Mouse (Mus musculus): ENCODE results near the gene Atg4c. TPM values are rescaled to one million over a fixed set of nuclear protein-coding genes. Genes with fewer than 3 reads are reported as not detected.

The Atg4c gene
- polyA plus RNA-seq, 1 experiment: 29.1 TPM

DNA sequence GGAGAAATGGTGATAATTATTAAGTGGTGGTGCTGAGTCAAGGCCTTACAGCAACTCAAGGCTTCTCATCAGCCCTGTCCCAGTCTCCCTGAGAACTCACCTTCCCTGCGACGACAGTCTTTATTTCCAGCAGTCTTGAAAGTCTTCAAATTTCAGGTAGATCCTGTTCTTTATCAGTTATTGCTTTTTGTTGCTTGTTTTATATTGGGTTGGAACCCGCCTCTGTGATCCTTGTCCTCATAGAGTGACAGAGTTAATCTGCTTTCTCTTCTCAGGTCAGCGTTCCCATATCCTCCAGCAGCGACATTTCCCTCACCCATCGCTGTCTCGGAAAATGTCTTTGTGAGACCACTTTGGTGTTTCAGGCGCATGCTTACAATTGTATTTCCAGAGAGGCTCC is 56.1 kb downstream of the Atg4c start:
- no peak for DNase-seq (ENCODE audit: extremely low spot score in 1 of 2, low spot score in 1 of 2)

DNA sequence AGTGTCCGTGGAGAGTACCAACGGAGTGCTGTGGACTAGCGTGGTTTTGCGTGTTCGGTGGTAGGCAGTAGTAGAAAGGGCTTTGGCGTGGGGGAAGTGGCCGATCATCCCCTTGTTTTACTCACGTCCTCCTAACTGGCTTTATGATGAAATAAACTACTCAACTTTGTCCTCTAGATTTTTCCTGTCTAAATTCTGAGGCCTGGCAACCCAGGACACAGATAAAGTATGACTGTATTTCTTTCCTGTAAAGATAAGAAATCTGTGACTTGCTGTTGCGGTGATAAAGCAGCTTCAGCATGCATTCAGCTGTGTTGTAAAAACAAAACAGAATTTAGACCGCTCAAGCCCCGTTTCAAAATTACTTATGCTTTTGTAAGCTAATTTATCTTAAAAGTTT is 59.2 kb downstream of the Atg4c start:
- DNase-seq (ENCODE audit: extremely low spot score in 1 of 2, low spot score in 1 of 2): no peak

DNA sequence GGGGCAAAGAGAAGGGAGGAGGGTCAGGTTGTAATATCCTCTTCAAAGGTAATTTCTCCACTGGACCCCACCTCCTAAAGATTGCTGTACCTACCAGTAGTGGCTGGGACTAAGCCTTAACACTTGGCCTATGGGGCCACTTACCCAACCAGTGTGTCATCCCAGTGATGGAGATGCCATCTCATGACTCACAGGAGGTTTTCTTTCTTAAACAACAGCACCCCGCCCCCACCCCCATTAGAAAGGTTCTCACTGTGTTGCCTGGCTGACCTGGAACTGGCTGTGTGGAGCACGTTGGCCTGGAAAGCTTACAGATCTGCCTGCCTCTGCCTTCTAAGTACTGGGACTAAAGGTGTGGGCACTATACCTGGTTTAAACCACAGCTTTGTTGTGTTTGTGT is 69.5 kb downstream of the Atg4c start:
- no peak for DNase-seq (ENCODE audit: extremely low spot score in 1 of 2, low spot score in 1 of 2)

DNA sequence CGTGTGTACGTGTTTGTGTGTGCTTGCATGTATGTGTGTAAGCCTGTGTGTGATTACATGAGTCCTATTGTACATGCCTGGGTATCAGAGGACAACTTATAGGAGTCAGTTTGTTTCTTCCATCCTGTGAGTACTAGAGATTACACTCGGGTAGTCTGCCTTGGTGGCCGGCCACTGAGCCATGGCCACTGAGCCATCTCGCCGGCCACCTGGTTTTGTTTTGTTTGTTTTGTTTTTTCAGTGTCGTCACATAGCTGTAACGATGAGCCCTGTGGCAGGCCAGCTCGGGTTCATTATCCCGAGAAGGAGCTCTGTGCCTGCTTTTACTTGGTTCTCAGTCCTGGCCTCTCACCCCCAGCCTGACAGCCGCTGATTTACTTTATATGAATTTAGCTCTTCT is 69.9 kb downstream of the Atg4c start:
- no peak for DNase-seq (ENCODE audit: extremely low spot score in 1 of 2, low spot score in 1 of 2)

DNA sequence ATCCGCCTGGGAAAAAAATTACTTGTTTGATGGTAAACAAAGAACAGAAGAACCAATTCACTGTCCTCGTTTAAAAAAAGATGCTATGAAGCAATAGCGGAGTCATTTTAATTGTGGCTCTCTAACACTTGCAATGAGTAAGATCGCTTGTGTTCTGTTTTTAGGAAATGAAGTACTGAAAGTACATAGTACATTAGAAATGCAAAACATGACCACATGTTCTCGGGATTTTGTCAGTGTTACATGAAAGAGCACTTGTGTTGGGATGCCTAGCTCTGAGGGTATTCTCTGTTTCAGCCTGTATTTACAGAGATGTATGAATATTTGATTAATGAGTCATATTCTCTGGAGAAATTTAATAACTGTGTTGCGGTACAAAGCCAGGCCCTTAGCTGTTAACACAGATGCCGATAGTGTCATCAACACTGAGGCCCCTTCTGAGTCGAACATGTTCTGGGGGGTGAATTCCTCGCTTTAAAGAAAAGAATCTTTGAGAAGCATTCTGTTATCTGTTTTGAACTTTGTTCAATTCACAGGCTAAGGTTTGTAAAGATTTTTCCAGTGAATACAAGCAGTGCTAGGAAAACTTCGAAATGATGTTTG is 73.2 kb downstream of the Atg4c start:
- no peak for DNase-seq (ENCODE audit: extremely low spot score in 1 of 2, low spot score in 1 of 2)

DNA sequence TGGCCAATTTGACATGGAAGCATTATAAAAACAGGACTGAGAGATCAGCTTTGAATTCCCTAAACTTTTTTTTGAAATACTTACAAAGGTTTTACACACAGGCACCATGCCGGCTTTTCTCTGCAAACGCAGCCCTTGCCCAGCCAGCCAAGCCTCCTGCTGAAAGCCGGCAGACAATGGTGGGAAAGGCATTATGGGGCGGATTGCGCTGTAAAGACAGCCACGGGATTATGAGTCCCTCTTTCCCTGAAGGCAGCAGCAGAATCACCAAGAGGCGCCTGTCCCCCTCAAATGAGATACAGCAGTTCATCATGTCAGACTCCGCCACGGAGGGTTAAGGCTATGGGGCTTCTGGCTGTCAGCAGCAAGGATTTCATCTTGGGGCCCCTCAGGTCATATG is 79.1 kb downstream of the Atg4c start:
- no peak for DNase-seq (ENCODE audit: extremely low spot score in 1 of 2, low spot score in 1 of 2)

DNA sequence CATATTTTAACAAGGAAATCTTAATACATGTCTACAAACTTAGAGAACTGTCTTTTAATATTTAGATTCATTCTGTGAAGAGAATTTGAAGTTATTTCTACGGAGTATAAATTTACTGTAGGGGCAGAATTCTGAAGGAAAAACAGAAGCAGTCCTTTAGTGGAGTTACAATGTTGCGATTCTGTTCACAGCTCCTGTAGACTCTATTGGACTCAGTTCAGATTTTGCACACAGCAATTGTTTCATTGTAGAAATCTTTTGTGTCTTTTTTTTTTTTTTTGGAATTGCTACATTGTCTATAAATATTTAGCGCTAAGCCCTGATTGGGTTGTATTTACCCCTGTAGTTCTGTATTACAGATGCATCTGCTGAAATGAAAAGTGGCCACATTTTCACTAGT is 79.7 kb downstream of the Atg4c start:
- DNase-seq (ENCODE audit: extremely low spot score in 1 of 2, low spot score in 1 of 2): no peak

DNA sequence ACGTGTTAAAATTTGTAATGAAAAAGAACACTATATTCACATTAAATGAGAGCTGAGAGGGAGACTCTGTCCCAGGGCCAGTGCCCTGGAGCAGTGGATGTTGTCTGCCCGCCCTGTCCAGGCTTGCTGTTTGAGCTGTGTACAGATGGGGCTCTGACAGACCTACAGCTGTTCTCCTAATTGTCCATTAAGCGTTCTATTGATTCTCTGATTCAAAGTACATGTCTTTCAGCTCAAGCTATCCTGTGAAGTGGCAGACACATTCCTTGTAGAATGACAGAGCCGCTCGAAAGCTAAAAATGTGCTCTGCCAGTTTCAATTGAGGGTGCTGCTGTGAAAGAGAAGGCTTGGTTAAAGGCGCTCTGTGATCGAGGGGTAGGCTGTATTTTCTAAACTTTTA is 80.2 kb downstream of the Atg4c start:
- no peak for DNase-seq (ENCODE audit: extremely low spot score in 1 of 2, low spot score in 1 of 2)

DNA sequence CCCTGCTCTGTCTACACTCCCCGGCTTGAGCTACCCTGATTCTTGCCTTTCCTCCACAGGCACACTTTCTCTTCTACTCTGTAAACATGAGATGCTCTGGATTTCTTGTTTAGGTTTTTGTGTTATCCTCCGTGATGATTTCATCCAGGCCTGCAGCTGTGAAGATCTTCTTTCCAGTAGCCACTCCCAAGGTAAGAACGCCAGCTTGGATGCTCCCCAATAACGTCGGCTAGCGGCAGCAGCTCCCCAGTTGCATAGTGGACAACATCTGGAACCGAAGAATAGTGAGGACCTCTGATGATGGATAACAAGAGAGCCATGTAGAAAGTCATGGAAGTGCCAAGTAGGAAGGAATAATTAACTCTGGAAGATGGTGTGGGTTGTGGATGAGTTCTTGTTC is 85.1 kb downstream of the Atg4c start:
- DNase-seq (ENCODE audit: extremely low spot score in 1 of 2, low spot score in 1 of 2): no peak

DNA sequence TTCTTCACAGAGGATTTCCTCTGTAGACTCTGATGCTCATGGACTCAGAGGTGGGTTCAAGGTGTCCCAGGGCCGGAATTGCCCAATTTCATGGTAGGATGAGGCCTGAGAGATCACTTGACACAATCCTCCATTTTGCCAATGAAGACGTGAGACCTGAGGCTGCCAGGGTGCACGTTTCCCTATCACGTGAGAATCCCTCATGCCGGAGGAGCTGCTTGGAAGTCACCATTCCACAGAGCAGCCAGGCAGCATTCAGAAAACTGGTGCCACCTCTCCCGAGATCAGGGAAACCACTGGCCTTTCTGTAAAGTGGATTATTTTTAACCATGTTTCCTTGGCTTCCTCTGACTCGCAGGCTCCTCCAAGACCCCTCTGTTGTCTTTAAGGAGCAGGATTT is 88.0 kb downstream of the Atg4c start:
- no peak for DNase-seq (ENCODE audit: extremely low spot score in 1 of 2, low spot score in 1 of 2)

DNA sequence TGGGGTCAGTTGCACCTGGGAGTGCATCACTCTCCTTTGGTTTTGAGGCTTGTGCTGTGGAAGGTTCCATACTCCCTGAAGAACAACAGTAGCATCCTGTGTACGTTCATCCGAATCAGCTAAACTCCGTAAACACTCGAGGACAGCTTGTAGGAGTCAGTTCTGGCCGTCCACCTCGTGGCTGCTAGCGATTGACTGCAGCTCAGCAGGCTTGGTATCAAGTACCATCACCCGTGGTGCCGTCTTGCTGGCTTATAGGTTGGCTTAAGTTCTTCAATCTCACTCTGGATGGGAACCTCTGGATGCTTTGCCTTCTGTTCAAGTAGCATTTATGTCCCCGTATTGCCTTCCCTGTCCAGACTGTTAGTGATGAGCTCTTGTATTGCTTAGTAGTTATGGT is 95.6 kb downstream of the Atg4c start:
- DNase-seq (ENCODE audit: extremely low spot score in 1 of 2, low spot score in 1 of 2): no peak

DNA sequence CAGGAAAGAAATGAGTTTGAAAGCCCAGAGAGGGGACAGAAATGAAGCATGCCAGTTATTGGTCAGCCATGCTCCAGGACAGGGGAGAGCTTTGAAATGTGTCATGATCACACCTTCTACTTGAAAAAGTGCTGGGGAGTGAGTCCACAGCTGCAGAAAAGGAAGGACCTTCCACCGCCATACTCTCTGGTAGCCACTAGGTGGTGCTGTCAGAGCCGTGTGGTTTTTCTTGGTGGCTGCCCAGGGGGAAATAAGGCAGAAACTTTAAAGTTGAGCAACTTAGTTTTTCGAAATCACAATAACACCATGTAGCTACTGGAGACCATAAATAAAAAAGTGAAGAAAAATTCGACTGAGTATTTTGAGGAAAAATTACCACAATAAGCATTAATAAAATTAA is 104.9 kb downstream of the Atg4c start:
- DNase-seq (ENCODE audit: extremely low spot score in 1 of 2, low spot score in 1 of 2): peak; percentile 10 to 67

DNA sequence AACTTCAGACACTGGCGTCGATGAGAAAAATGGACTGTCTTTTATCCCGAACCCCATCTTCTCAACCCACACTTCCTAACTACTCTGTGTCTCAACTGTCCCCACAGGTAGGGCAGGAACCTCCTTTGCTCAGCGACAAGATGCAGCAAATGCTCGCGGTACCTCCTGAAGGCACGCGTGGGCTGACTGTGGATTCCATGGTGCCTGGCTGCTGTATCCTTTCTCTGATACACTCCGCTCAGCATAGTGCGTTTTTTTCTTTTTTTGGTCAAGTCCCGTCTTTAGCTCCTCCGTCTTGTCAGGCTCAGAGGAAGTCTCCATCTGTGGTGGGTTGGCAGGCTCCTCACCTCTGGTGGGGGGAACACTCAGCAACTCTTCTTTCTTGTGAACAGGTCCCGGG is 111.1 kb downstream of the Atg4c start:
- no peak for DNase-seq (ENCODE audit: extremely low spot score in 1 of 2, low spot score in 1 of 2)

Other genes with a start within 250 kb of the Atg4c start
- gene Angptl3, start 163.0 kb upstream of the Atg4c start, polyA plus RNA-seq (2012; rRNA removed): 0.32 and 0.42 TPM in 2 replicates
- 60.9 and 61.3 TPM in 2 replicates for gene Dock7, start 73.0 kb upstream of the Atg4c start, polyA plus RNA-seq (2012; rRNA removed)
- gene Gm12689, start 102.0 kb downstream of the Atg4c start, polyA plus RNA-seq (2012; rRNA removed): 1.9 and 2.7 TPM in 2 replicates

Measured in frontal cortex, adult 2 months (tissue).